Mouse (Mus musculus): ENCODE results near the gene Alms1. TPM values are rescaled to one million over a fixed set of nuclear protein-coding genes. Genes with fewer than 3 reads are reported as not detected.
"Not testable (repeated sequence)": the region's sequence is repeated elsewhere in the genome, so short reads cannot be mapped to it uniquely, and the experiment has no call there.

The Alms1 gene
- polyA plus RNA-seq, 2 experiments = 1.7 to 1.8 TPM

DNA sequence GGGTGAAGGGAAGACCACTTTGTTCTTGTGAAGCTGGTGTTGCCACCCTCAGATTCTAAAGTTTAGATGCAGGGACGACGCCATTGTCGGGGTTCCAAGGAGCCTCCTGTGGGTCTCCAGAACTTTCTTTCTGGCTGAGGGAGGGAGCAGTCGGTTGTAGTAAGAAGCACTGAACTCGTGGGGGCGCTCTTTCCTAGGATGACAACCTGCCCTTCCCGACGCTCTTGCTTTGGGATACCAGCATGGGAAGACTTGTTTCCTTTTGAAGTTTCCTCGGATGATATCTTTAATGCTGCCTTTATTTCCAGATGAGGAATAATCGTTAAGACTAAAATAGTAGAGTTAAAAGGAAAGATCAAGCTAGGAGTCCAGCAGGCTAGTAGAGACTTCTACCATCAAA, 125.8 kb downstream of the Alms1 start, which contains the start of gene Nat8f7:
TSS of gene Nat8f7 (minus strand) at position 101 of the 400 bp plus-strand sequence.
- not testable (repeated sequence) for H3K36me3 ChIP-seq (replicated peaks; ENCODE audit: control insufficient read depth, insufficient read depth, low read depth); H3K4me3 ChIP-seq (ENCODE audit: insufficient read depth in 1 of 2, low read depth in 2 of 2, low read length in 2 of 2); H3K4me2 ChIP-seq (ENCODE audit: low read depth); H3K9ac ChIP-seq (replicated peaks); DNase-seq (ENCODE audit: low read depth in 3 of 3, low spot score in 3 of 3); H3K9me3 ChIP-seq (ENCODE audit: control insufficient read depth, low read length); ATAC-seq (ENCODE audit: insufficient read depth); H3K27ac ChIP-seq; H3K27me3 ChIP-seq (ENCODE audit: control insufficient read depth, insufficient read depth, low read length); H3K4me1 ChIP-seq (replicated peaks; ENCODE audit: control insufficient read depth in 2 of 2, insufficient read depth in 2 of 2, low read length in 1 of 2)
- WGBS (ENCODE audit: insufficient replicate concordance) = 67% methylated on average over 9 of the region's 10 CpGs

Small RNA genes lying within 50 kb of the gene (microRNA-seq; reads per million reads assigned to microRNA genes)
- not detected for gene Gm27317

Other genes starting within 250 kb of the Alms1 start
- 0.29 and 0.40 TPM in 2 replicates for gene Rab11fip5, start 212.9 kb upstream of the Alms1 start, polyA plus RNA-seq (2012; rRNA removed)
- 0.33 and 0.61 TPM in 2 replicates for gene Rab11fip5, start 212.9 kb upstream of the Alms1 start, polyA plus RNA-seq (2014; fragmentation: Nextera tagmentation; extraction: Ambion mirVana)
- not detected in 2 replicates for gene Noto, start 163.6 kb upstream of the Alms1 start, polyA plus RNA-seq (2012; rRNA removed)
- not detected in 2 replicates for gene Noto, start 163.6 kb upstream of the Alms1 start, polyA plus RNA-seq (2014; fragmentation: Nextera tagmentation; extraction: Ambion mirVana)
- 14.8 and 16.9 TPM in 2 replicates for gene Smyd5, start 155.5 kb upstream of the Alms1 start, polyA plus RNA-seq (2012; rRNA removed)
- gene Smyd5, start 155.5 kb upstream of the Alms1 start, polyA plus RNA-seq (2014; fragmentation: Nextera tagmentation; extraction: Ambion mirVana) = 16.9 and 17.7 TPM in 2 replicates
- 102 and 162 TPM in 2 replicates for gene Cct7, start 136.0 kb upstream of the Alms1 start, polyA plus RNA-seq (2012; rRNA removed)
- 285 and 290 TPM in 2 replicates for gene Cct7, start 136.0 kb upstream of the Alms1 start, polyA plus RNA-seq (2014; fragmentation: Nextera tagmentation; extraction: Ambion mirVana)
- 16.9 and 18.4 TPM in 2 replicates for gene Pradc1, start 135.6 kb upstream of the Alms1 start, polyA plus RNA-seq (2012; rRNA removed)
- 18.1 and 19.8 TPM in 2 replicates for gene Pradc1, start 135.6 kb upstream of the Alms1 start, polyA plus RNA-seq (2014; fragmentation: Nextera tagmentation; extraction: Ambion mirVana)
- 0.02 TPM in 1 of 2 replicates, not detected in the other for gene Fbxo41, start 84.5 kb upstream of the Alms1 start, polyA plus RNA-seq (2012; rRNA removed)
- gene Fbxo41, start 84.5 kb upstream of the Alms1 start, polyA plus RNA-seq (2014; fragmentation: Nextera tagmentation; extraction: Ambion mirVana) = not detected in 2 replicates
- gene Egr4, start 73.9 kb upstream of the Alms1 start, polyA plus RNA-seq (2012; rRNA removed) = not detected in 2 replicates
- gene Egr4, start 73.9 kb upstream of the Alms1 start, polyA plus RNA-seq (2014; fragmentation: Nextera tagmentation; extraction: Ambion mirVana) = not detected in 2 replicates
- not detected in 2 replicates for gene Nat8f7, start 125.7 kb downstream of the Alms1 start, polyA plus RNA-seq (2012; rRNA removed)
- gene Nat8f7, start 125.7 kb downstream of the Alms1 start, polyA plus RNA-seq (2014; fragmentation: Nextera tagmentation; extraction: Ambion mirVana) = not detected in 2 replicates
- not detected in 2 replicates for gene Nat8f3, start 178.2 kb downstream of the Alms1 start, polyA plus RNA-seq (2012; rRNA removed)
- not detected in 2 replicates for gene Nat8f3, start 178.2 kb downstream of the Alms1 start, polyA plus RNA-seq (2014; fragmentation: Nextera tagmentation; extraction: Ambion mirVana)
- not detected in 2 replicates for gene Nat8f6, start 233.4 kb downstream of the Alms1 start, polyA plus RNA-seq (2012; rRNA removed)
- not detected in 2 replicates for gene Nat8f6, start 233.4 kb downstream of the Alms1 start, polyA plus RNA-seq (2014; fragmentation: Nextera tagmentation; extraction: Ambion mirVana)
- gene Nat8f5, start 233.4 kb downstream of the Alms1 start, polyA plus RNA-seq (2012; rRNA removed) = not detected in 2 replicates
- gene Nat8f5, start 233.4 kb downstream of the Alms1 start, polyA plus RNA-seq (2014; fragmentation: Nextera tagmentation; extraction: Ambion mirVana) = not detected in 2 replicates
- 0.02 TPM in 1 of 2 replicates, not detected in the other for gene Nat8, start 244.6 kb downstream of the Alms1 start, polyA plus RNA-seq (2012; rRNA removed)
- gene Nat8, start 244.6 kb downstream of the Alms1 start, polyA plus RNA-seq (2014; fragmentation: Nextera tagmentation; extraction: Ambion mirVana) = not detected in 2 replicates